Mouse (Mus musculus): ENCODE data around the gene Ctla4. TPM values are rescaled to one million over a fixed set of nuclear protein-coding genes. Genes with fewer than 3 reads are reported as not detected.

The Ctla4 gene
- total RNA-seq, 2 experiments from 2014 or later = 0.45 TPM; not detected in 1

GRCm38 (mm10) chr1:60907466-60907865 is 20.7 kb downstream of the Ctla4 start:
- Histone ChIP-seq H3K27ac (no peak overlapping the region), H3K4me3 (no peak overlapping the region)
- intact Hi-C loops (cut with DNase I) = no loop called here
- TF ChIP-seq CTCF (IDR thresholded peaks at IDR 0.05) = no peak
- no peak for DNase-seq

- no peak overlapping the region for H3K27ac ChIP-seq
- intact Hi-C loops (cut with DNase I) = no loop called here
- no peak for DNase-seq
- no peak for TF ChIP-seq CTCF (IDR thresholded peaks at IDR 0.05)
- no peak overlapping the region for H3K4me3 ChIP-seq
Observed at GRCm38 (mm10) chr1:60908751-60909161, 22.0 kb downstream of the Ctla4 start.

DNA sequence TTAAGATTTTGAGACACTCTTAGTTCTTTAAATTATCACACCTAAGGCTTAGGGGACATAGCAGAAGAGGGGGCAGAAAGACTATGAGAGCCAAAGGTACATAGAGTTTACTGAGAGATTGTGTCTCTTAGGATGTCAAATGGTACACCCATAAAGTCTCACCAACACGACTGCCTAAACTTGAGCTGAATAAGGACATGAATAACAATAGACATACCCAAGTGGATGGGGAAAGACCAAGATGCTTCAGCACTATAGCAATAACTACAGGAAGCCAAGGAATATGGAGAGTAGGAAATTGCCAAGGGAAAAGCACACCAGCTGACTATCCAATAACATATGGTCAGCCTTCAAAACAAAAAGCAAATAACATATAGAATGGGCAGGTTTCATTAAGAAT is 22.9 kb downstream of the Ctla4 start:
- TF ChIP-seq CTCF (IDR thresholded peaks at IDR 0.05) = no peak
- no peak overlapping the region for H3K27ac ChIP-seq
- H3K4me3 ChIP-seq = no peak overlapping the region
- intact Hi-C loops (cut with DNase I) = no loop called here
- no peak for DNase-seq

- intact Hi-C loops (cut with DNase I) = no loop called here
- no peak for TF ChIP-seq CTCF (IDR thresholded peaks at IDR 0.05)
- no peak for DNase-seq
- H3K4me3 ChIP-seq = no peak overlapping the region
- H3K27ac ChIP-seq = no peak overlapping the region
Observed at GRCm38 (mm10) chr1:60910796-60911195, 24.0 kb downstream of the Ctla4 start.

DNA sequence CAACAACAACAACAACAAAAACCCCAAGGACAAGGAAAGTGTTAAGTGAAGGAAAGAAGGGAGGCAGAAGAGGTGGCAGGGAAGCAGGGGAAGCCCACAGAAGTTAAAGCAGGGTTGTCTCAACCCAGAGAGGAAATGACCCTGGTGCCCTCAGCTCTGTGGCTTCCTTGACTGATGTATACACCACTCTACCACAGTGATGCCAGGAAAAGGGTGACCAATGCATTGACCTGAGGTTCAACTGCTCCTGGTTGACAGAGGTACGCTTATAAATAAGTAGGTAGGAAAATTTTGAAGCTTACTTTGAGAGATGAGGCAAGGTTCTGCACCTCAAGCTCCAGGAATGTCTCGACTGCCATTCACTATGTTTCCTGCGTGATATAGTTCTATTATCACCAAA is 24.8 kb downstream of the Ctla4 start:
- no peak for TF ChIP-seq CTCF (IDR thresholded peaks at IDR 0.05)
- Histone ChIP-seq H3K4me3 (no peak overlapping the region), H3K27ac (no peak overlapping the region)
- no peak for DNase-seq
- intact Hi-C loops (cut with DNase I) = no loop called here

GRCm38 (mm10) chr1:60913305-60913704 is 26.5 kb downstream of the Ctla4 start:
- Histone ChIP-seq H3K27ac (no peak overlapping the region), H3K4me3 (no peak overlapping the region)
- DNase-seq = no peak
- intact Hi-C loops (cut with DNase I) = no loop called here
- no peak for TF ChIP-seq CTCF (IDR thresholded peaks at IDR 0.05)

DNA sequence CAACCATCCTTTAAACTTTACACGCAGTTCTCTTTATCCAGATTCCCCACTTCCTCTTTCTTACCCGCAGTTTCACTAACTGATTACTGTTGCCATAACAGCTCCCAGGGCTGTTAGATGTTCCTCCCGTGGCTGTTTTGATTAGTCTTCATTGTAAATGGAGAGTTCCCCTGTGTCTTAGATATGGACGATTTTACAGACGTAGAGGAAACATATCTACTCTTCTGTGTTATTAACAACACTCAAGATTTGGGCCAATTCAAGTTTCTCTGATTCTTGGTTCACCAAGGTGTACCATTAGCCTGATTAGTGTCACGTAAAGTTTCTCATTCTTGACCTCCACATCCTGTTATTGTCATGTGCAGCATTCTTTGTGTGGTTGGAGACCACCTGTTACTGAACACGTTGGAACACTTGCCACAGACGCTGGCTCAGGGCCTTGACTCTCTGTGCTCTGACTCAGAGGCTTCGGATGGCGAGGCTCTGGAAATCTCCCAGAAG is 29.5 kb downstream of the Ctla4 start:
- intact Hi-C loops (cut with DNase I) = no loop called here
- H3K27ac ChIP-seq = 0 out of 2 replicates have a peak overlapping the region, but pooled peaks have one; percentile 1
- DNase-seq = no peak
- no peak for TF ChIP-seq CTCF (IDR thresholded peaks at IDR 0.05)
- no peak overlapping the region for H3K4me3 ChIP-seq

DNA sequence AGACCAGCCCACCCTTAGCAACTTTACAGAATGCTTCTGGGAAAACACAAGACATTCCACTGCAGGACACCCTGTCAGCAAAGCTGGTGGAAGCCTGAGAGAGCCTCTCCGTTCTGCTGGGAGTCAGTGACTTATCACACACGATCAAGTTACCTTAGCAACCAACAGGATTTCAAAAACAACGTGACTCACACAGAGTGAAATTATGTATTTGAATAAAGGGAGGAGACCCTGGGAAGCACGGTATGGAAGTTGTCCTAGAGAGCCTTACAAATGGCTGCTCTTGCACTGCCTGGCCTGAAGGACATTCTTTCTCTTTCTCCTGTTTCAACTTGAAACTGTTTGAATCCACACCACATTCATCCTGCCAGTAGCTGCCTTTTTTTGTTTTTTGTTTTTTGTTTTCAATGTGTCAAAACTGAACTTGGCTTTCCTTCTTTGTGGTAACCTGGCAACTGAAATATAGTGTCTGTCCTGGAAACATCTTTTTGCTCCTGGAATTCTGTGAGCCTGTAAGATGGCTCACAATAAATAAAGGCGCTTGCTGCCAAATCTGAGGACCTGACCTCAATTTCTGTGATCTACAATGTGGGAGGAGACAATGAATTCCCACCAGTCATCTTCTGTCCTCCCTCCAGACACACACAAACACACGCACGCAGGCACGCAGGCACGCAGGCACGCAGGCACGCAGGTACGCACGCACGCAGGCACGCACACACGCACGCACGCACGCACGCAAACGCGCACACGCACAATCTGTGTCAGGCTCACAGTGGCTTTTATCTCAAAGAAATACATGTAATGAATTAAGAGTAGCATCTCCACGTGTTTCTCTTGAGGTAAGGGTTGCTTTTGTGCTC is 33.9 kb downstream of the Ctla4 start:
- no peak for TF ChIP-seq CTCF (IDR thresholded peaks at IDR 0.05)
- intact Hi-C loops (cut with DNase I) = no loop called here
- DNase-seq = no peak

DNA sequence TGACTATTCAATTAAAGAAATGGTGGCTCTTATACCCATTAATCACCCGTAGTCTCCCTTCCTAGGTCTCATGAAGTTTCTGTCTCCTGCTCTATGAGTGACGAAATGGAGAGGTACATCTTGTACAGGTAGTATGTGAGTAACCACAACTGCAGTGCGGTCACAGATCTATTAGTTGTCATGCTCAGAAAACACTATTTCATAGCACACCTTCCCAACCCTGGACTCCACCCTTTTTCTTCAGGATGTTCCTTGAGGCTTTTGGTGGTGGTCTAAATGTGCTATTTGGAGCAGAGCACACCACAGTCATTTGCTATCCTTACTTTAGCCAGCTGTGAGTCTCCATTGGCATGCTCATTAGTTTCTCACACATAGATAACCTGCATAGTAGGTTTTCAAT is 42.2 kb downstream of the Ctla4 start:
- no peak overlapping the region for H3K4me3 ChIP-seq
- DNase-seq = no peak
- no peak for TF ChIP-seq CTCF (IDR thresholded peaks at IDR 0.05)
- intact Hi-C loops (cut with DNase I) = no loop called here
- no peak overlapping the region for H3K27ac ChIP-seq

More for the DNA sequence above, 33.9 kb downstream of the Ctla4 start:
- Histone ChIP-seq H3K27ac (peak overlapping the region; percentile 43; the same call in 1 of the 2 replicates), H3K4me3 (no peak overlapping the region)

DNA sequence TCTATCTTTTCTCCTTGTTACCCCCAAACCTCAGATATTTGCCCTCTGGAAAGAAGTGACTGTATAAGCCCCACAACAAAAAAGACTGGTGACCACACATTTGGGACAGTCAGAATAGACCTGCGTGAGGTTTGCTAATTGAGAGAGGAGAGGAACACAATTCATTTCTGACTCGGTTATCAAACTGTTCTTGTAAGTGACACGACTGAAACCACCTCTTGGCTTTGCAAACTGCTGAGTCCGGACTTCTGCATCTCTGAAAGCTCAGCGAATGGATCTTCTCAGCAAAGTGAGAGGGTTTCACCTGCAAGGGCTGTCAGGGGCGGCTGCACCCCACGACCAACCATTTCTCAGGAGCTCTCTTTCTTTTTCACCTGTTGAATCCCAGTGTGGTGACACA is 43.6 kb downstream of the Ctla4 start:
- no peak for TF ChIP-seq CTCF (IDR thresholded peaks at IDR 0.05)
- intact Hi-C loops (cut with DNase I) = no loop called here
- DNase-seq = no peak
- Histone ChIP-seq H3K27ac (no peak overlapping the region), H3K4me3 (no peak overlapping the region)

- intact Hi-C loops (cut with DNase I) = no loop called here
- Histone ChIP-seq H3K4me3 (peak overlapping the region; percentile 15), H3K27ac (peak overlapping the region; percentile 62)
- DNase-seq = peak; percentile 26
- no peak for TF ChIP-seq CTCF (IDR thresholded peaks at IDR 0.05)
Observed at GRCm38 (mm10) chr1:60935968-60936581, 49.3 kb downstream of the Ctla4 start.

DNA sequence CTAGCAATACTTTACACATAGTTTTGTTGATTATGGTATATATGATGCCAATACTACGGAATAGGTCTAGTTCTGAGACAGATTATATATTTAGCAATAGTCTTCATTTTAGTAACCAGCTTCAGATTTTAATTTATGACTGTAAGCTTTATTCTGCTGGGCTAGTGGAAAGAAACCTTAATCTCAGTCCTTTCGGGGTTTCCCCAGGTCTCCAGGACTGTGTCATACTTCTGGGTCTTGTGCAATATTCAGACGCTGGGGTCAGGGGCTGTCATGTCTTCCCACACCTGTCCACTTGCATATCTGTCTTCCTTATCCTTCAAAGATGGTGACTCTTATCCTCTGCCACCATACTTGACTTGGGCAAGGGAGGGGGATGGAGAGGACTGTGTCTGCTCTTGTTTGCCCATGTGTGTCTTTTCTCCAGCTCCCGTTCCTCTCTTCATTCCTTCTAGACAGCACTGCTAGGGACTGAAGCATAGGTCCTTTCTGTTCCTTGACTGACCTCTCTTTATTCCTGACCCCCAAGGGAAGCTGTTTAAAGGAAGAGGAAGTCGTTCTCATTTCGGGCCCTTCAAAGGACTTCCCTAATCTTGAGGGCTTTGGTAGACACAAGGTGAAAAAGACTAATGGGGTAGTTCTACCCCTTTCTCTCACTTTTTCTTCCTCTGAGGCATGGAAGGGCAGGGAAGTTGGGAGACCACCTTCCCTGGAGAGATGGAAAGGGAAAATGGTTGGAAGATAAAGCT is 50.3 kb downstream of the Ctla4 start:
- intact Hi-C loops (cut with DNase I) = no loop called here
- H3K4me3 ChIP-seq = no peak overlapping the region
- TF ChIP-seq CTCF (IDR thresholded peaks at IDR 0.05) = no peak
- no peak for DNase-seq
- H3K27ac ChIP-seq = no peak overlapping the region

DNA sequence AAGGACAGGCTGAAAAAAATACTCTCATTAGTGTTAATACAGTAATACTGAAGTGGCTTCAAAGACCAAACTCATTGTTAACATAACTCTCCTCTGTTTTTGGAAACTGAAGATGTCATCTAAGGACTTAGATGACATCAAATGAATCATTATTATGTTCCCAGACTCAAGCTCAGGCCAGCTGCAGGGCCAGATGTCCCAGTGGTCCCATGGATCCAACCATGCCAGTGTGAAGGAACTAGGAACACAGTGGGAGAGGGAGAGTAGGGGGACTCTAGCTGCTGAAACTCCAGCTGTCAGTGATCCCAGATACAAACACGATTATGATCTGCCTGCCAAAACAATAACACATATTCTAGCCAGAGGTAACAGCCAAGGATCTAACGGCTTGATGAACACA is 51.5 kb downstream of the Ctla4 start:
- no peak for TF ChIP-seq CTCF (IDR thresholded peaks at IDR 0.05)
- DNase-seq = peak; percentile 28
- H3K4me3 ChIP-seq = no peak overlapping the region
- H3K27ac ChIP-seq = peak overlapping the region; percentile 38
- intact Hi-C loops (cut with DNase I) = no loop called here
